Mouse (Mus musculus) embryonic facial prominence, embryonic 13.5 days (tissue): ENCODE data around the gene Fgd6. TPM values are rescaled to one million over a fixed set of nuclear protein-coding genes. Genes with fewer than 3 reads are reported as not detected.

Experiments used
- ATAC-seq: fragments of 200-750 bp; cut with Nextera tagmentation; 2 replicates; pipeline ENCODE4 v1.8.0; 2017; ENCODE audit warnings: low read depth; ENCODE audit not compliant: insufficient number of reproducible peaks, insufficient read depth, low FRiP score, low TSS enrichment
- H3K27ac ChIP-seq: fragments of 300-500 bp; sonication (generic); 2 replicates; pipeline ENCODE4 v1.5.1; 2015; ENCODE audit warnings: moderate library complexity, mild to moderate bottlenecking, inconsistent platforms
- H3K27me3 ChIP-seq: fragments of 300-500 bp; sonication (generic); 2 replicates; pipeline ENCODE4 v1.6.1; 2015; ENCODE audit warnings: mild to moderate bottlenecking, inconsistent platforms
- H3K36me3 ChIP-seq: fragments of 300-500 bp; sonication (generic); 2 replicates; pipeline ENCODE4 v1.6.1; 2015; ENCODE audit warnings: mild to moderate bottlenecking, inconsistent platforms
- H3K4me1 ChIP-seq: fragments of 300-500 bp; sonication (generic); 2 replicates; pipeline ENCODE4 v1.6.1; 2015; ENCODE audit warnings: inconsistent platforms
- H3K4me2 ChIP-seq: fragments of 300-500 bp; sonication (generic); 2 replicates; pipeline ENCODE4 v1.6.1; 2015; ENCODE audit warnings: moderate library complexity, mild to moderate bottlenecking, inconsistent platforms
- H3K4me3 ChIP-seq: fragments of 300-500 bp; sonication (generic); 2 replicates; pipeline ENCODE4 v1.5.1; 2015; ENCODE audit warnings: mild to moderate bottlenecking, inconsistent platforms
- H3K9ac ChIP-seq: fragments of 300-500 bp; sonication (generic); 2 replicates; pipeline ENCODE4 v1.6.1; 2015; ENCODE audit warnings: mild to moderate bottlenecking, inconsistent platforms
- H3K9me3 ChIP-seq: fragments of 300-500 bp; sonication (generic); 2 replicates; pipeline ENCODE4 v1.6.1; 2016; ENCODE audit warnings: inconsistent platforms
- WGBS: fragments of 180-500 bp; shearing (Covaris S2); methylation state at CpG from one replicate; pipeline ENCODE4 v1.1.7; 2015; ENCODE audit warnings: mixed read lengths; 5-methylcytosine and 5-hydroxymethylcytosine counted together
- polyA plus RNA-seq: library from polyadenylated mRNA; unstranded; fragments of >200 nt; fragmentation: Nextera tagmentation; extraction: Ambion mirVana; gene quantifications from 2 replicates; pipeline ENCODE4 v1.2.1, GENCODE M21; 2015

Fgd6 gene
- polyA plus RNA-seq, 1 experiment from 2014 or later: 3.2 TPM

DNA sequence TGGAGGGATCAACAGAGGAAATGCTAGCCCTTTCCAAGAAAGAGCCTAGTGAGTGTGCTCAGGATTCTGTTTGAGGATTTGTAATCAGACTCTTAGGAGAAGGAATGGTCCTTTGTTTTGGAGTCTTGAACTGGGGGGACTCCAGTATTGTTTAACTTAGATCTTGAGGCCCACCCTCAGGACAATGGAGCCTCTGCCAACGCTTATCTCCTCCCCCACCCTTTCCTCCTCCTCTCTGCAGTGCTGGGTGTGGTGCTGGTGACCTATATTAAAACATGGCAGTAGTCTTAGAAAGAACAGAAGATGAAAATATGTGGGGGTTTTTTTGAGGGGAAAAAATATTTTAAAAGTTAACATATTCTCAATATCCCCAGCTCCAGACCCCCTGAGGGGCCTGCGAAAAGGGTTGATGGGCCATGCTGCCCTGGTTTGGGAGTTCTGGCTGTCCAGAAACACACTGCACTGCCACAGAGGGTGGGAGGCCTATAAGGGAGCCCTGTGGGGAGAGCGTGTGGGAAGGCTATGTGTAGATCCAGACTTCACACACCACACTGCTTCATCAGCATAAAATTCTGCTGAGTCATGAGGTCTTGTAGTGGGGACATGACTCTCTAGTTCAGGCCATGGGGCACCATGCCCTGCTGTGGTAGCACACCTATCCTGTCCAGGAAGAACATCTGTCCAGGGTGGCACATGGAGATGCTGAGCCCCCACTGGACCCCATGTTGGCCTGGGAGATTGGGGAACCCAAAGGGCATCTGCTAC is 61.5 kb downstream of the Fgd6 start:
- H3K9ac ChIP-seq: no peak overlapping the region
- H3K27ac ChIP-seq: no peak overlapping the region
- H3K4me1 ChIP-seq: peaks cover 21% of the 10 kb centered on the region
- no peaks in the 10 kb centered on the region for H3K27me3 ChIP-seq
- H3K36me3 ChIP-seq: peaks cover 3% of the 10 kb centered on the region
- no peak for ATAC-seq
- no peak overlapping the region for H3K4me2 ChIP-seq
- WGBS: 75% methylated on average over 3 of the region's 3 CpGs
- H3K4me3 ChIP-seq: no peak overlapping the region
- H3K9me3 ChIP-seq: no peaks in the 10 kb centered on the region

DNA sequence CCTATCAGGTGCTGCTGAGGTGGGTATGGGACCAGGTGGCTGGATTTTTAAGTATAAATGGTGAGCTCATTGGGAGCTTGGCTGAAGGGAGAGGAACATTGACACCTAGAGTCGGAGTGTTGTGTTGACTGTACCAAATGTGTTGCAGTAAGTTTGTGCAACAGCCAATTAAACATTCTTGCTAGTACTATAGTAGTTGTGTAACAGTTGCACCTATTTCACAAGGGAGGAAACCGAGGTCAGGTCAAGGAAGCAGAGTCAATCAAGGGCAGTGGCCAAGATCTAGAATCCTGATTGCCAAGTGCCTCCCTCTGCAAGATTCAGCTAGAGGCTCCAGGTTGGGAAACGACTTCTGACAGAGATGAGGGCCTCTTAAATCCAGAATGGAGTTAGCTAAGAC is 62.3 kb downstream of the Fgd6 start:
- no peak overlapping the region for H3K9ac ChIP-seq
- 85% methylated on average over 3 of the region's 3 CpGs for WGBS
- ATAC-seq: no peak
- H3K4me2 ChIP-seq: no peak overlapping the region
- H3K36me3 ChIP-seq: no peaks in the 10 kb centered on the region
- H3K27me3 ChIP-seq: no peaks in the 10 kb centered on the region
- peaks cover 21% of the 10 kb centered on the region for H3K4me1 ChIP-seq
- H3K4me3 ChIP-seq: no peak overlapping the region
- no peaks in the 10 kb centered on the region for H3K9me3 ChIP-seq
- no peak overlapping the region for H3K27ac ChIP-seq

DNA sequence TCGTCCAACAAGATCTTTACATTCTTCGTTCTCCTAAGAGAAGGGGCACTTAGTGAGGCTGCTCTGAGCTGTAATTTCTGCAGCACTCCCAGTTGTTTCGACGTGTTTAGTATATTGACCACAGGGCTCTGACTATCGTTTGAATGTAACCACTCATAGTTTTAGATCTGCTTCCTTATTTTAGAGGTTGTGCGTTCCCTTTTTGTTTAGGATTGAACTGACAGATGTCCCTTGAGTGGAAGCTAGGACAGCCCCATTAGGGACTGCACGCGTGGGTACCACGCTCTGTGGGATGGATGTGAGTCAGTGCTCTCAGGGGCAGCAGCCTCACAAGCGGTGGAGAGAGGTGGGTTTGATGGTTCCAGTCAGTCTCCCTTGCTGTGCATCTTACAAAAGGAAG is 69.7 kb downstream of the Fgd6 start:
- Histone ChIP-seq H3K4me2 (no peak overlapping the region), H3K27me3 (no peaks in the 10 kb centered on the region), H3K4me1 (peaks cover 8% of the 10 kb centered on the region), H3K9ac (no peak overlapping the region), H3K27ac (no peak overlapping the region), H3K36me3 (peaks cover 8% of the 10 kb centered on the region), H3K4me3 (no peak overlapping the region), H3K9me3 (no peaks in the 10 kb centered on the region)
- 89% methylated on average over 10 of the region's 10 CpGs for WGBS
- no peak for ATAC-seq

DNA sequence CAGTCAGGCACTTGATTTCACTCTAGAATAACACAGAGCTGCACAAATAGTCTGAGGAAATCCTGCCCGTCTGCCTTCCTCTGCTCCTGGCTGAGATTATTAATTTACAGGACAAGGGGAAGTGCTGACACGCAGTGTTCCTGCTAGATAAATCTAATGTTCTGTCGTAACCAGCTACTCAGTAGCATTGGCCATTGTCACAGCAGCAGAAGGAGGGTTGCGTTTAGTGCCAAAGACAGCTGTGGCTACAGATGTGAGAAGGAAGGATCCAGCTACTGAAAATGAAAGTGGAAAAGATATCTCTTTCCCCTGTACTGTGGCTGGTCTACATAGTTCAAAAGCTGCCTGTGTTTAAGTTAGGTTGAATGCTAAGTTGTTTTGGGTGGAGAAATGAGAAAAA is 71.4 kb downstream of the Fgd6 start:
- WGBS: 69% methylated on average over 4 of the region's 4 CpGs

DNA sequence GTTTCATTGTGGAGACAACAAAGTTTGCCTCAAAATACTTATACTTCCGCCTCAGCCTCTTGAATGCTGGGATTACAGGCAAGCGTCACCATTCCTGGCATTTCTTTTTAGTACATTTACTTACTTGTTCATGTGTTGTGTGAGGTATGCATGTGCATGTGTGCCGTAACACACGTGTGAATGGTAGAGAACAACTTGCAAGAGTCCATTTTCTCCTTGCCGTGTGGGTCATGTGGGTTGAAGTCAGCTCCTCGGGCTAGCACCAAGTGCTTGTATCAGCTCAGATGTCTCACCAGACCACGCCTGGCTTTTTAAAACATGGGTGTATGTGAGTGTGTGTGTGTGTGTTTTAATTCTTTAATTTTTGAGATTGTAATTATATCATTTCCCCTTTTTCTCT is 71.8 kb downstream of the Fgd6 start:
- no peak overlapping the region for H3K27ac ChIP-seq
- H3K36me3 ChIP-seq: peaks cover 8% of the 10 kb centered on the region
- no peak overlapping the region for H3K4me2 ChIP-seq
- H3K27me3 ChIP-seq: no peaks in the 10 kb centered on the region
- H3K4me1 ChIP-seq: peaks cover 18% of the 10 kb centered on the region
- no peak for ATAC-seq
- no peak overlapping the region for H3K4me3 ChIP-seq
- H3K9ac ChIP-seq: no peak overlapping the region
- no peaks in the 10 kb centered on the region for H3K9me3 ChIP-seq
- WGBS: 93% methylated on average over 7 of the region's 7 CpGs

More for the DNA sequence above, 71.4 kb downstream of the Fgd6 start:
- no peak for ATAC-seq
- Histone ChIP-seq H3K4me3 (no peak overlapping the region), H3K36me3 (peaks cover 8% of the 10 kb centered on the region), H3K9ac (no peak overlapping the region), H3K27me3 (no peaks in the 10 kb centered on the region), H3K4me1 (peaks cover 15% of the 10 kb centered on the region), H3K9me3 (no peaks in the 10 kb centered on the region), H3K4me2 (no peak overlapping the region), H3K27ac (no peak overlapping the region)

DNA sequence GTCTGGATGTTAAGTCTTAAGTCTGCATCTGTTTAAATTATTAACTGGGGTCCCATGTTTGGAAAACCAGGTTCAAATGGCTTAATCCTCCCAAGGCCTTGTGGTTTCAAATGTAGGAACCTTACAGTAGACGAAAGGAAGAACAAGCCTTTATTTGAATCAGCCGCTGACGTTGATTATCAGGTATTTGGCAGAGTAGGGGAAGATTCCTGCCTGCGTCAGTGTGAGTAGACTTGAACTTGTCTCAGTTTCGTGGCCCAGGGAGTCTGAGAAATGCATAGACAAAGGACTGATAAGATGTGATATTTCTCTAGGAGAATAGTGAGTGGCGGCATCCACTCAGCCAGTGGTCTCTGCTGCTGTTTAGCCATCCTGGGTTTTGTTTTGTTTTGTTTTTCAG is 73.0 kb downstream of the Fgd6 start:
- Histone ChIP-seq H3K4me2 (no peak overlapping the region), H3K9ac (no peak overlapping the region), H3K4me1 (peaks cover 18% of the 10 kb centered on the region), H3K36me3 (peaks cover 8% of the 10 kb centered on the region), H3K27ac (no peak overlapping the region), H3K9me3 (no peaks in the 10 kb centered on the region), H3K27me3 (no peaks in the 10 kb centered on the region), H3K4me3 (no peak overlapping the region)
- 83% methylated on average over 6 of the region's 6 CpGs for WGBS
- no peak for ATAC-seq

DNA sequence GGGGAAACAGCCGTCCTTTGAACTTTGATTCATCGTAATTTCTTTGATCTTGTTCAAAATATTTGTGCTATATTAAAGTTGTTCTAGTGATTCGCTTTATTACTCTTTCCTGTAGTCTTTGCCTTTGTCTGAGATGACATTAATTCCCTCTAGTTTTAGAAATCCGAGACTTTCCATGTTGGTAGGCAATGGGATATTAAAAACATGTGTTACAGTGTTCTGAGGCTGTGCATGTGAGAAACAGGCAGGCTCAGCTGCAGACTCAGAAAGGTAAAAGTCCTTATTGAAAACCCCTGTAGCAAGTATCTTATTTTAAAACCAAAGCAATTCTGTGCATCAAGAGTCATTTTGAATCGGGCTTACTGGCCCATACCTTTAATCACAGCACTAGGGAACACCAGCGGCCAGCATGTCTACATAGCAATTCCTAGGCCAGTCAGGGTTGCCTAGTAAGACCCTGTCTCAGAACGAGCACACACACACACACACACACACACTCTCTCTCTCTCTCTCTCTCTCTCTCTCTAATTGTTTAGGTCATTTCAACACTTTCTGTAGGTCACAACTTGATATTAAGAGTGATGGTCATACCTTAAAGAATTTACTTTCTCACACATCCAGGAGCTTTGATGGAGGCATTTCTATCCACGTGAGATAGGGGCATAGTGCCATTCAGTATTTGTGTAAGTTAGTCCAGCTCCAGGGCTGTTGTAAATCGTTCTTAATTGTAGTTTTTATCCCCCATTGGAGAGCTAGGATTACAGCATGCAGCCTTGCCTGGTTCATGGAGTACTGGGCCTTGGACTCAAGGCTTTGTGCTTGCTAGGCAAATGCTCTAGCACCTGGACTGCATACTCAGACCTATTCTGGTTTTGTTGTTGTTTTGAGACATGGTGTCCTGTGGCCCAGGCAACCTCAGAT is 75.3 kb downstream of the Fgd6 start:
- no peak overlapping the region for H3K9ac ChIP-seq
- H3K27ac ChIP-seq: peak overlapping the region; percentile 64; the same call in 1 of the 2 replicates
- no peak overlapping the region for H3K4me3 ChIP-seq
- no peak for ATAC-seq
- H3K4me1 ChIP-seq: peaks cover 22% of the 10 kb centered on the region
- H3K4me2 ChIP-seq: no peak overlapping the region
- no peaks in the 10 kb centered on the region for H3K9me3 ChIP-seq
- no peaks in the 10 kb centered on the region for H3K27me3 ChIP-seq
- 24% methylated on average over 9 of the region's 9 CpGs for whole genome bisulfite sequencing
- peaks cover 1% of the 10 kb centered on the region; the same call in 1 of the 2 replicates for H3K36me3 ChIP-seq

DNA sequence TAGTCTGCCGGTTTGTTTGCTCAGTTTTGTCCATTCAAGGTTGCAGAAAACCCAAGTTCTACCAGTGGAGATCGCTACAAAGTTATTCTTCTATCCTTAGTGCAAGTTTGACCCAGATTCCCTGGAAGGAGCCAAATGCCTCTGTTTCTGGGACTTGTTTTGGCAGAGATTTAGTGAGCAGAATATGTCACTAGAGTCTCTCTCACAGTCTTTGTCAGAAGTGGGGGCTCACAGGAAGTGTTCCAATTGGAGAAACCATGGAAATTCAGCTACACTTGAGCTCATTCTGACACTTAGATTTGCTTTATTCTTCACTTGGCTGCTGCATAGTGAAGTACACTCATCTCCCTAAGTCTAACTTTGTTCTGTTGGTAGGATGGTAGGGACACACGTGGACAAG is 76.4 kb downstream of the Fgd6 start:
- Histone ChIP-seq H3K4me3 (no peak overlapping the region), H3K4me2 (no peak overlapping the region), H3K9ac (no peak overlapping the region), H3K36me3 (no peaks in the 10 kb centered on the region), H3K4me1 (peaks cover 26% of the 10 kb centered on the region), H3K9me3 (no peaks in the 10 kb centered on the region), H3K27ac (no peak overlapping the region), H3K27me3 (no peaks in the 10 kb centered on the region)
- no peak for ATAC-seq
- 82% methylated on average over 3 of the region's 3 CpGs for WGBS

DNA sequence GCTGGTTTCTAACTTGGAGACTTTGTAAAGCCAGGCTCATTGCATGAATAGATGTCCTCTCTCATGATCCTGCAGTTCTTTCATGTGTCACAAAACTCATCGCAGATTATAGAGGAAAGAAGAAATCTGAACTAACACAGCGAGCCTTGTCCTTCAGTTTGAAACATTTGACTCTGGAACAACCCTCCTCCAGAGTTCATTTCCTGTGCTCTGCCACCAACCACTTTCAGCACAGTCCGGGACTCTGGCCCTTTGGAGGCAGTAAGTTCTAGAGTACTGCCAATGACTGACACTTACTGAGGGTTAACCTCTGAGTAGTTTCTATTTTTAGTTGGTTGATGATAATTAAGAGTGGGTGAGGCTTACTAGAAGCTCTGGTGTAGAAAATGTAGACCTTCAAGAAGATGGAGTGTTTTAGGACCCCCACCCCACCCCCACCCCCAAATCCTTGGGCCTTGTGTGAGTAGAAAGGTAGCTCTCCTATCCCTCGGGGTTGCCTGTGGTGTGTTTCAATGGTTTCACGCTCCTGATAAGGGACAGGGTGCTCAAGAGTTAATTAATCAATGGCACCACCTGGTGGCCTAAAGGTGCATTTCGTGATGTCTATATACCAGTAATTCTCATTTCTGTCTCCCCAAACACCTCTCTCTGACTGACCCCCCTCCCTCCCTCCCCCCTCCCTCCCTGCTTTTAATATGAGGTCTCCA is 80.2 kb downstream of the Fgd6 start:
- Histone ChIP-seq H3K36me3 (peaks cover 9% of the 10 kb centered on the region; the same call in 1 of the 2 replicates), H3K9me3 (no peaks in the 10 kb centered on the region), H3K27ac (no peak overlapping the region), H3K9ac (no peak overlapping the region), H3K4me1 (peaks cover 17% of the 10 kb centered on the region), H3K27me3 (no peaks in the 10 kb centered on the region), H3K4me2 (no peak overlapping the region), H3K4me3 (no peak overlapping the region)
- ATAC-seq: peak; percentile 69; the same call in 1 of the 2 replicates
- WGBS: 28% methylated on average over 6 of the region's 6 CpGs

DNA sequence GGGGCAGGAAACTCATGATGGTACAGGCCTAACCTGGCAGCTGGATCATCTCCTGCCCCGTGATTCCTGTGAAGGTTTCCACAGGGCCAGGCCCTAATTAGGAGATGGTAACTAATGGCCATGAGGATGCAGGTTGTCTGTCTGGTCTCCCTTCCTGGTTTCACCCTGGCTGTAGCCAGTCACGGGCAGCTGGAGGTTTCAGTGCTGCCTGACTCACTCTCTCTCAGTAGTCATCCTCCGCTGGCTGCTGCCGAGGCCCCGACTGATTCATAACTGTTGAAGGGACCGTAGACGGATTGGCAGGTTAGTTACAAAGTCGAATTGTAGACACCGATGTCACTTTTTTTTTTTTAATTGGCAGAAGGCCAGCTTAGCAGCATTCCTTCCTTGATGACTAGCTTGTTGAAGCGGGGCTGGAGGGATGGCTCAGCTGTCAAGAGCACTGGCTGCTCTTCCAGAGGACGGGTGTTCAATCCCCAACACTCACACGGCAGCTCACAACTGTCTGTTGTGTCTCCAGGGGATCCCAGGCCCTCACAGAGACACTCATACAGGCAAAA is 81.1 kb downstream of the Fgd6 start:
- no peaks in the 10 kb centered on the region for H3K27me3 ChIP-seq
- H3K27ac ChIP-seq: no peak overlapping the region
- H3K4me2 ChIP-seq: no peak overlapping the region
- ATAC-seq: no peak
- no peaks in the 10 kb centered on the region for H3K9me3 ChIP-seq
- 64% methylated on average over 12 of the region's 12 CpGs for WGBS
- no peak overlapping the region for H3K9ac ChIP-seq
- H3K4me1 ChIP-seq: peaks cover 10% of the 10 kb centered on the region
- peaks cover 13% of the 10 kb centered on the region; the same call in 1 of the 2 replicates for H3K36me3 ChIP-seq
- no peak overlapping the region for H3K4me3 ChIP-seq

DNA sequence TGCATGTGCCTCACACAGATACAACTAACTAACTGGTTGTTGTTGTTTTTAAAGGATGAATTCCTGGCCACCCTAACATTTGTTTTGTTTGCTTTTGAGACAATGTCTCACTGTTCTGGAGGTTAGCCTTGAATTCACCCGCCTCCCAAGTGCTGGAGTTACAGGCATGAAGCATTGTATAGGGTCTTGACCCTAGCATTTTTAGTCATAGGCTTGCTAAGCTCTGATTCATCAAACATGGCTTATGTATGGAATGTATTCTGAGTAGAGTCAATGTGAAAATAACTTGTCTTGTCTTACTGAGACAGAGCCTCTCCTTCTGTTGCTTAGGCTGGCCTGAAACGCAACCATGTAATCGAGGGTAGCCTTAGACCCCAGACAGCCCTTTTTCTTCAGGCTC is 82.1 kb downstream of the Fgd6 start:
- H3K4me1 ChIP-seq: peaks cover 8% of the 10 kb centered on the region
- no peaks in the 10 kb centered on the region for H3K9me3 ChIP-seq
- 84% methylated on average over 3 of the region's 3 CpGs for WGBS
- H3K9ac ChIP-seq: no peak overlapping the region
- no peak for ATAC-seq
- no peaks in the 10 kb centered on the region for H3K27me3 ChIP-seq
- H3K36me3 ChIP-seq: peaks cover 21% of the 10 kb centered on the region
- H3K27ac ChIP-seq: no peak overlapping the region
- H3K4me3 ChIP-seq: no peak overlapping the region
- H3K4me2 ChIP-seq: no peak overlapping the region
